Mouse (Mus musculus) limb, embryonic 13.5 days (tissue): ENCODE data around the gene Gnai2. TPM values are rescaled to one million over a fixed set of nuclear protein-coding genes. Genes with fewer than 3 reads are reported as not detected.
"Not testable (repeated sequence)": the region's sequence is repeated elsewhere in the genome, so short reads cannot be mapped to it uniquely, and the experiment has no call there.

Experiments used
- ATAC-seq: fragments of 200-750 bp; cut with Nextera tagmentation; 2 replicates; pipeline ENCODE4 v1.8.0; 2017; ENCODE audit warnings: low read depth, moderate number of reproducible peaks, moderate TSS enrichment; ENCODE audit not compliant: low FRiP score
- H3K27ac ChIP-seq: fragments of 300-500 bp; sonication (generic); 2 replicates; pipeline ENCODE4 v1.5.1; 2015; ENCODE audit warnings: inconsistent platforms, mild to moderate bottlenecking, moderate library complexity
- H3K27me3 ChIP-seq: fragments of 300-500 bp; sonication (generic); 2 replicates; pipeline ENCODE4 v1.6.1; 2015; ENCODE audit warnings: mild to moderate bottlenecking, inconsistent platforms
- H3K36me3 ChIP-seq: fragments of 300-500 bp; sonication (generic); 2 replicates; pipeline ENCODE4 v1.6.1; 2015; ENCODE audit warnings: inconsistent platforms, mild to moderate bottlenecking, moderate library complexity
- H3K4me1 ChIP-seq: fragments of 300-500 bp; sonication (generic); 2 replicates; pipeline ENCODE4 v1.6.1; 2015; ENCODE audit warnings: inconsistent platforms
- H3K4me2 ChIP-seq: fragments of 300-500 bp; sonication (generic); replicated peaks from 2 replicates; pipeline ENCODE4 v1.6.1; 2015; ENCODE audit warnings: inconsistent platforms, mild to moderate bottlenecking, moderate library complexity
- H3K4me3 ChIP-seq: fragments of 300-500 bp; sonication (generic); 2 replicates; pipeline ENCODE4 v1.5.1; 2015; ENCODE audit warnings: moderate library complexity, mild to moderate bottlenecking, inconsistent platforms
- H3K9ac ChIP-seq: fragments of 300-500 bp; sonication (generic); 2 replicates; pipeline ENCODE4 v1.6.1; 2015; ENCODE audit warnings: mild to moderate bottlenecking, inconsistent platforms
- H3K9me3 ChIP-seq: fragments of 300-500 bp; sonication (generic); 2 replicates; pipeline ENCODE4 v1.6.1; 2016; ENCODE audit warnings: inconsistent platforms
- WGBS: fragments of 180-500 bp; shearing (Covaris S2); methylation state at CpG from one replicate; pipeline ENCODE4 v1.1.7; 2015; 5-methylcytosine and 5-hydroxymethylcytosine counted together
- polyA plus RNA-seq: library from polyadenylated mRNA; unstranded; fragments of >200 nt; fragmentation: Nextera tagmentation; extraction: Ambion mirVana; gene quantifications from 2 replicates; pipeline ENCODE4 v1.2.1, GENCODE M21; 2015

Gnai2 gene
- polyA plus RNA-seq, 1 experiment from 2014 or later, result 383 TPM

GRCm38 (mm10) chr9:107577871-107578270, 57.3 kb downstream of the Gnai2 start:
- Histone ChIP-seq H3K4me1 (peaks cover 61% of the 10 kb centered on the region), H3K36me3 (peaks cover 23% of the 10 kb centered on the region), H3K27ac (no peak overlapping the region), H3K9me3 (no peaks in the 10 kb centered on the region), H3K9ac (peak overlapping the region; percentile 36; the same call in 1 of the 2 replicates), H3K4me3 (no peak overlapping the region), H3K27me3 (no peaks in the 10 kb centered on the region), H3K4me2 (peak overlapping the region; percentile 70)
- ATAC-seq, result no peak
- 88% methylated on average over 10 of the region's 10 CpGs for WGBS

- peak; percentile 66 for ATAC-seq
- 17% methylated on average over 16 of the region's 16 CpGs for WGBS
- Histone ChIP-seq H3K27me3 (no peaks in the 10 kb centered on the region), H3K4me3 (peak within 1 kb of the TSS; percentile 46), H3K9me3 (no peaks in the 10 kb centered on the region), H3K36me3 (peaks cover 33% of the 10 kb centered on the region), H3K9ac (peak within 1 kb of the TSS; percentile 67), H3K27ac (peak within 1 kb of the TSS; percentile 71), H3K4me1 (peaks cover 60% of the 10 kb centered on the region), H3K4me2 (peak within 1 kb of the TSS; percentile 70)
Measured at GRCm38 (mm10) chr9:107576357-107577107, 58.6 kb downstream of the Gnai2 start, which contains the start of gene Hyal1. Hyal1 (plus strand) TSS chr9:107576927.

GRCm38 (mm10) chr9:107575579-107576356, 59.4 kb downstream of the Gnai2 start:
- no peaks in the 10 kb centered on the region for H3K27me3 ChIP-seq
- H3K4me1 ChIP-seq, result peaks cover 61% of the 10 kb centered on the region
- peaks cover 41% of the 10 kb centered on the region for H3K36me3 ChIP-seq
- no peak overlapping the region for H3K4me3 ChIP-seq
- peak overlapping the region; percentile 71; the same call in 1 of the 2 replicates for H3K27ac ChIP-seq
- no peak for ATAC-seq
- H3K4me2 ChIP-seq, result peak overlapping the region; percentile 70; the same call in 1 of the 2 replicates
- H3K9ac ChIP-seq, result no peak overlapping the region
- no peaks in the 10 kb centered on the region for H3K9me3 ChIP-seq
- WGBS, result 76% methylated on average over 14 of the region's 14 CpGs

GRCm38 (mm10) chr9:107573774-107574173, 61.4 kb downstream of the Gnai2 start:
- H3K27me3 ChIP-seq, H3K4me2 ChIP-seq, H3K9me3 ChIP-seq, H3K4me3 ChIP-seq, H3K9ac ChIP-seq, H3K27ac ChIP-seq, ATAC-seq: not testable (repeated sequence)
- H3K36me3 ChIP-seq, result peaks cover 47% of the 10 kb centered on the region
- H3K4me1 ChIP-seq, result peaks cover 56% of the 10 kb centered on the region
- WGBS, result 87% methylated on average over 6 of the region's 6 CpGs

DNA sequence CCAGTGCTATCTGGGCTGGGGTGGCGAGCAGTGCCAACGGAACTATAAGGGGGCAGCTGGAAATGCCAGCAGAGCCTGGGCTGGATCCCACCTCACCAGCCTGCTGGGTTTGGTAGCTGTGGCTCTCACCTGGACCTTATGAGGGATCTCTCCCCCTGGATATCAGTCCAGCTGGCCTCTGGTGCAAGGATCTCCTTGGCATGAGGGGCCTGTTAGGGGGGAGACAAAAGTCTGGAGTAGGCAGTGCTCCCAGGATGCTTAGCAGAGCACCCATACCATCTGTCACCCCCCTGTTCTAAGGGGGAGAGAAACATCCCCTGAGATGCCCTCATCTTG, 62.9 kb downstream of the Gnai2 start:
- Histone ChIP-seq H3K9me3 (no peaks in the 10 kb centered on the region), H3K36me3 (peaks cover 47% of the 10 kb centered on the region), H3K9ac (no peak overlapping the region), H3K4me3 (no peak overlapping the region), H3K27me3 (no peaks in the 10 kb centered on the region), H3K27ac (no peak overlapping the region), H3K4me2 (no peak overlapping the region), H3K4me1 (peaks cover 56% of the 10 kb centered on the region)
- 94% methylated on average over 2 of the region's 2 CpGs for WGBS
- ATAC-seq, result no peak

GRCm38 (mm10) chr9:107571534-107572326, 63.4 kb downstream of the Gnai2 start:
- peaks cover 56% of the 10 kb centered on the region for H3K4me1 ChIP-seq
- H3K36me3 ChIP-seq, result peaks cover 47% of the 10 kb centered on the region
- no peaks in the 10 kb centered on the region for H3K27me3 ChIP-seq
- H3K27ac ChIP-seq, result no peak overlapping the region
- H3K4me3 ChIP-seq, result peak overlapping the region; percentile 73
- 95% methylated on average over 22 of the region's 22 CpGs for WGBS
- H3K9ac ChIP-seq, result peak overlapping the region; percentile 83; the same call in 1 of the 2 replicates
- H3K4me2 ChIP-seq, result peak overlapping the region; percentile 89
- ATAC-seq, result no peak
- no peaks in the 10 kb centered on the region for H3K9me3 ChIP-seq

- Histone ChIP-seq H3K36me3 (peaks cover 50% of the 10 kb centered on the region), H3K27me3 (no peaks in the 10 kb centered on the region), H3K4me3 (peak overlapping the region; percentile 73), H3K9me3 (no peaks in the 10 kb centered on the region), H3K4me1 (peaks cover 50% of the 10 kb centered on the region), H3K9ac (peak overlapping the region; percentile 83), H3K4me2 (peak overlapping the region; percentile 89), H3K27ac (0 out of 2 replicates have a peak overlapping the region, but pooled peaks have one; percentile 89)
- WGBS, result 93% methylated on average over 21 of the region's 21 CpGs
- no peak for ATAC-seq
Measured at GRCm38 (mm10) chr9:107570845-107571244, 64.3 kb downstream of the Gnai2 start.

DNA sequence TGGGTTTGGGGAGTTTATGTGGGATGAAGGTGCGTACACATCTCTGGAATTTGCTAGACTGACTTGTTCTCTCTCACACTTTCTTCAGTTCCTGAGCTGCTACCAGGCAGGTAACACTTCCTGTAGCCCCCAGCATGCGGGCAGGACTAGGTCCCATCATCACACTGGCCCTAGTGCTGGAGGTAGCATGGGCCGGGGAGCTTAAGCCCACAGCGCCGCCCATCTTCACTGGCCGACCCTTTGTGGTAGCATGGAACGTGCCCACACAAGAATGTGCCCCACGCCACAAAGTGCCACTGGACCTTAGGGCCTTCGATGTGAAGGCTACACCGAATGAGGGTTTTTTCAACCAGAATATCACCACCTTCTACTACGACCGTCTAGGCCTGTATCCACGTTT, 65.2 kb downstream of the Gnai2 start:
- Histone ChIP-seq H3K9ac (peak overlapping the region; percentile 83), H3K9me3 (no peaks in the 10 kb centered on the region), H3K4me2 (peak overlapping the region; percentile 89), H3K4me3 (peak overlapping the region; percentile 73), H3K27ac (peak overlapping the region; percentile 89), H3K4me1 (peaks cover 48% of the 10 kb centered on the region), H3K27me3 (no peaks in the 10 kb centered on the region), H3K36me3 (peaks cover 56% of the 10 kb centered on the region)
- 36% methylated on average over 13 of the region's 13 CpGs for WGBS
- no peak for ATAC-seq

GRCm38 (mm10) chr9:107569270-107569669, 65.9 kb downstream of the Gnai2 start:
- Histone ChIP-seq H3K4me1 (peaks cover 49% of the 10 kb centered on the region), H3K27me3 (no peaks in the 10 kb centered on the region), H3K4me2 (peak overlapping the region; percentile 89), H3K9ac (peak overlapping the region; percentile 83), H3K36me3 (peaks cover 56% of the 10 kb centered on the region), H3K9me3 (no peaks in the 10 kb centered on the region), H3K4me3 (peak overlapping the region; percentile 73), H3K27ac (peak overlapping the region; percentile 89)
- ATAC-seq, result peak; percentile 51
- under 1% methylated on average over 23 of the region's 23 CpGs for WGBS

GRCm38 (mm10) chr9:107568331-107569261, 66.6 kb downstream of the Gnai2 start:
- ATAC-seq, result peak; percentile 89
- Histone ChIP-seq H3K27ac (peak overlapping the region; percentile 89), H3K9me3 (no peaks in the 10 kb centered on the region), H3K36me3 (peaks cover 52% of the 10 kb centered on the region), H3K4me3 (peak overlapping the region; percentile 73), H3K4me2 (peak overlapping the region; percentile 89), H3K4me1 (peaks cover 56% of the 10 kb centered on the region), H3K9ac (peak overlapping the region; percentile 83), H3K27me3 (no peaks in the 10 kb centered on the region)
- under 1% methylated on average over 41 of the region's 41 CpGs for WGBS
